Mouse (Mus musculus) C2C12 (cell line): ENCODE measurements at regions not wholly inside any gene's neighbourhood (a gene's known extent, or its start where the extent isn't known, plus 50 kb on each side); places are given as distances from the start of the nearest gene placed in this dataset.

Source experiments
- CEBPB ChIP-seq: IDR thresholded peaks from one replicate; pipeline ENCODE4 v1.6.1; 2011; ENCODE audit warnings: low read depth, mild to moderate bottlenecking, control low read depth, moderate library complexity
- CTCF ChIP-seq: IDR thresholded peaks from one replicate; pipeline ENCODE4 v1.5.1; 2011; ENCODE audit not compliant: control insufficient read depth, insufficient read depth, insufficient read length
- FOSL1 ChIP-seq: IDR thresholded peaks from one replicate; pipeline ENCODE4 v1.8.0; 2011; ENCODE audit warnings: mild to moderate bottlenecking, low read length; ENCODE audit not compliant: poor library complexity, insufficient read depth, severe bottlenecking
- MAX ChIP-seq: IDR thresholded peaks from one replicate; pipeline ENCODE4 v1.6.1; 2011; ENCODE audit warnings: mild to moderate bottlenecking, control low read depth
- MYOD1 ChIP-seq: IDR thresholded peaks from one replicate; pipeline ENCODE4 v1.6.1; 2011; ENCODE audit warnings: low read depth; ENCODE audit not compliant: control insufficient read depth, insufficient read length
- MYOG ChIP-seq: IDR thresholded peaks from one replicate; pipeline ENCODE4 v1.6.1; 2011; ENCODE audit not compliant: control insufficient read depth, insufficient read length; ENCODE audit errors: extremely low read depth
- USF1 ChIP-seq: IDR thresholded peaks from one replicate; pipeline ENCODE4 v1.6.1; 2011; ENCODE audit warnings: low read depth, mild to moderate bottlenecking, control low read depth, moderate library complexity

DNA sequence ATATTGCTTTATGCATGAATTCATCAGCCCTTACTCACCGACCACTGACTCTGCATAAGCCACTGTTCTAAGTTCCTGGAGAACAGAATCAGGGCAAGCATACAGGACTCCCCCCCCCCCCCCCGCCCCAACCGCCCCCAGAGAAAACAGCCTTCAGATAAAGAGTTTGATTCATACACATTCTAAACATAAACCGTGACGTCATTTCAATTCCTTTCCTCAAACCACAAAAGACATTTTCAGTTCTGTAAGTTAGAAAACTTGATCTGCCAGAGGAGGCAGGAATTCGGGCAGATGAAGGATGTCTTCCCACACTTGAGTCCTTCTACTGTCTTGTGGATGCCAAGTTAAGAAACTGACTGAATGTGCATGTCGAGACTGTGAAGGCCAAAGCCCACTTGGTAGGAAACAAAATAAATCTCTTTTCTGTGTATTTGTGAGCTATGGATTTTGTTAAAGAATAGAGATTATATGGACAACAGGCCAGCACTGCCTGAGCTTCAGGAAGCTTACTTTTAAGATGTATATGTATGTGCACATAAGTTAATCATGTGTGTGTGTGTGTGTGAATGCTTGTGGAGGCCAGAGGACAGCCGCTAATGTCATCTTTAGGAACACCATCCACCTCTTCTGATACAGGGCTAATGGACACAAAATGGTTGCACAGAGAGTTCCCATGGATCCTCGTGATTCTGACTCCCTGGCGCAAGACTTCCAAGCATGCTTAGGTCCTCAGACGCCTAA is 202.4 kb downstream of the Sox4 start:
- TF ChIP-seq CTCF = no peak
- peak; percentile 18 for TF ChIP-seq CEBPB
- TF ChIP-seq MAX = no peak
- TF ChIP-seq MYOG = no peak
- TF ChIP-seq USF1 = no peak
- TF ChIP-seq MYOD1 = no peak
- TF ChIP-seq FOSL1 = no peak
